Comparison of ENCODE assay signal across 8 mouse cellular contexts in the genomic region with DNA sequence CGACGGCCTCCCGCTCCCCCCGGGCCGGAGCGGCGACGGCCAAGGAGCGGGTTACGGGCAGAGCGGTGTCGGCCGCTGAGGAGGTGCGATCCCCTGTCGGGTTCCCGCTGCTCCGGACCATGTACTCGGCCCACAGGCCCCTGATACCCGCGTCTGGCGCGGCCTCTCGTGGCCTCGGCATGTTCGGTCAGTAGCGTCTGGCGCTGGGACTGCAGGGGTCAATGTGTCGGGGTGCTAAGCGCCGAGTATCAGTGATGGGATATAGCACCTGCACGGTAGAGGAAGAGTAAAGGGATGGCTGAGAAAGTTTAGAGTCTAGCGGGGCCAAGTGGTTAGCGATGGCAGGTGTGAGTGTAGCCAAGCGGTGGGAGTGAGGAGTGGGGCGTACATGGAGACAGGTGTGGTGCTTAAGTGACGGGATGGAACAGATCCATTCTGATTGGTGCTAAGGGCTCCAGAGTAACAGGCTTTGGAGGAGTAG. TPM values are rescaled to one million over a fixed set of nuclear protein-coding genes. Genes with fewer than 3 reads are reported as not detected.
DNase-seq lines count a peak whose midpoint lies in the region; ATAC-seq and TF ChIP-seq lines count a peak whose summit lies in the region.

No protein-coding gene starts in this region.

- WGBS in hindbrain, embryonic 14.5 days, result under 1% methylated on average over 34 of the region's 36 CpGs
- under 1% methylated on average over 36 of the region's 36 CpGs for WGBS in liver, embryonic 12.5 days (ENCODE audit: insufficient replicate concordance)
- under 1% methylated on average over 28 of the region's 36 CpGs for WGBS in neural tube, embryonic 11.5 days

- H3K9ac ChIP-seq in hindbrain, embryonic 14.5 days, result peak overlapping the region; percentile 80
- peak overlapping the region; percentile 92 for H3K9ac ChIP-seq in liver, embryonic 12.5 days
- peak overlapping the region; percentile 70 for H3K9ac ChIP-seq in neural tube, embryonic 11.5 days (ENCODE audit: low read length)

- H3K36me3 ChIP-seq in hindbrain, embryonic 14.5 days (replicated peaks; ENCODE audit: control insufficient read depth, insufficient read depth), result peaks cover 32% of the 10 kb centered on the region
- peaks cover 32% of the 10 kb centered on the region for H3K36me3 ChIP-seq in liver, embryonic 12.5 days
- H3K36me3 ChIP-seq in neural tube, embryonic 11.5 days (ENCODE audit: control insufficient read depth, insufficient read depth, low read length), result peaks cover 12% of the 10 kb centered on the region

- no peaks in the 10 kb centered on the region for H3K9me3 ChIP-seq in hindbrain, embryonic 14.5 days (ENCODE audit: control insufficient read depth, low read length)
- H3K9me3 ChIP-seq in liver, embryonic 12.5 days (replicated peaks), result no peaks in the 10 kb centered on the region
- H3K9me3 ChIP-seq in neural tube, embryonic 11.5 days (ENCODE audit: control insufficient read depth, low read length), result no peaks in the 10 kb centered on the region

- no peak for TF ChIP-seq CTCF in gastrocnemius, adult 2 months (IDR thresholded peaks at IDR 0.05)

- peak overlapping the region; percentile 97 for H3K27ac ChIP-seq in gastrocnemius, adult 2 months
- H3K27ac ChIP-seq in hindbrain, embryonic 14.5 days, result peak overlapping the region; percentile 99
- H3K27ac ChIP-seq in liver, embryonic 12.5 days, result peak overlapping the region; percentile 97
- H3K27ac ChIP-seq in neural tube, embryonic 11.5 days (ENCODE audit: low read depth, low read length), result peak overlapping the region; percentile 97

- 0 out of 2 replicates have a peak, but pooled peaks have one; percentile 2 for ATAC-seq in erythroblast, adult 5-6 weeks (replicated peaks; ENCODE audit: low FRiP score, poor library complexity, severe bottlenecking)
- no peak; the same call in 1 of the 2 replicates for ATAC-seq in hindbrain, embryonic 14.5 days (ENCODE audit: low FRiP score)
- ATAC-seq in liver, embryonic 12.5 days, result no peak
- no peak for ATAC-seq in neural tube, embryonic 11.5 days (ENCODE audit: insufficient read depth, low FRiP score, low TSS enrichment)
- ATAC-seq in activated CD4-positive, CD25-positive, alpha-beta regulatory T cell, adult 4 months, result no peak

- DNase-seq in gastrocnemius, adult 2 months, result no peak
- no peak for DNase-seq in gastrocnemius, adult 8-10 months (ENCODE audit: low spot score in 2 of 2)
- peak; percentile 51 for DNase-seq in Muller cell, postnatal 12 days (ENCODE audit: inconsistent ontology term)
- peak; percentile 51 for DNase-seq in hindbrain, embryonic 14.5 days (ENCODE audit: low spot score)
- DNase-seq in neural tube, embryonic 11.5 days (ENCODE audit: low spot score), result peak; percentile 55

- H3K4me3 ChIP-seq in gastrocnemius, adult 2 months, result peak overlapping the region; percentile 93
- H3K4me3 ChIP-seq in hindbrain, embryonic 14.5 days (replicated peaks; ENCODE audit: low read length), result peak overlapping the region; percentile 82
- H3K4me3 ChIP-seq in liver, embryonic 12.5 days, result peak overlapping the region; percentile 83
- peak overlapping the region; percentile 82 for H3K4me3 ChIP-seq in neural tube, embryonic 11.5 days (ENCODE audit: low read depth, low read length)

- peak overlapping the region; percentile 79 for H3K4me2 ChIP-seq in hindbrain, embryonic 14.5 days (replicated peaks)
- peak overlapping the region; percentile 99 for H3K4me2 ChIP-seq in liver, embryonic 12.5 days
- peak overlapping the region; percentile 76 for H3K4me2 ChIP-seq in neural tube, embryonic 11.5 days (ENCODE audit: low read depth)

- intact Hi-C loops in gastrocnemius, adult 2 months (cut with DNase I), result loop anchor here (5.0 kb wide), 2 partner anchors 50 to 105 kb away; no protein-coding TSS in a partner anchor

- no peaks in the 10 kb centered on the region for H3K27me3 ChIP-seq in hindbrain, embryonic 14.5 days (ENCODE audit: control insufficient read depth, insufficient read depth, low read length)
- H3K27me3 ChIP-seq in liver, embryonic 12.5 days (replicated peaks), result no peaks in the 10 kb centered on the region
- no peaks in the 10 kb centered on the region for H3K27me3 ChIP-seq in neural tube, embryonic 11.5 days (ENCODE audit: control insufficient read depth, insufficient read depth, low read length)

- peaks cover 46% of the 10 kb centered on the region for H3K4me1 ChIP-seq in hindbrain, embryonic 14.5 days (replicated peaks; ENCODE audit: control insufficient read depth, insufficient read depth, low read length)
- H3K4me1 ChIP-seq in liver, embryonic 12.5 days, result peaks cover 68% of the 10 kb centered on the region
- H3K4me1 ChIP-seq in neural tube, embryonic 11.5 days (ENCODE audit: control insufficient read depth, insufficient read depth, low read length), result peaks cover 41% of the 10 kb centered on the region

RNA-seq across cellular contexts. Expression of gene Pafah1b3, which starts 15.0 kb away (rescaled TPM):
- under 1 TPM; 0.38 to 0.86 TPM for total RNA-seq in gastrocnemius, adult 2 months (2021)
- total RNA-seq in gastrocnemius, adult 8-10 months (2022), result 1 to 10 TPM in 3 of 4 experiments, under 1 TPM in 1; 0.56 to 1.5 (median 1.1) TPM
- total RNA-seq in erythroblast, adult 5-6 weeks (2015; ENCODE audit: low replicate concordance), result 1.9 and 2.9 TPM in 2 replicates
- 0.98 TPM in 1 of 2 replicates, not detected in the other for total RNA-seq in erythroblast, adult 5-6 weeks (2017; ENCODE audit: low replicate concordance)
- 523 and 576 TPM in 2 replicates for polyA plus RNA-seq in hindbrain, embryonic 14.5 days (2014; fragmentation: Nextera tagmentation; extraction: Ambion mirVana)
- polyA plus RNA-seq in liver, embryonic 12.5 days (2016; fragmentation: Nextera tagmentation; extraction: Ambion mirVana), result 44.1 and 51.0 TPM in 2 replicates
- polyA plus RNA-seq in neural tube, embryonic 11.5 days (2014; fragmentation: Nextera tagmentation; extraction: Ambion mirVana), result 321 and 324 TPM in 2 replicates
- polyA plus RNA-seq in activated CD4-positive, CD25-positive, alpha-beta regulatory T cell, adult 4 months (2017; shearing (Covaris generic)), result 10 to 100 TPM; 16.8 to 30.7 TPM

RNA-seq across cellular contexts. Expression of gene Cic, which starts 15.3 kb away (rescaled TPM):
- 10 to 100 TPM; 37.0 to 40.4 TPM for total RNA-seq in gastrocnemius, adult 2 months (2021)
- total RNA-seq in gastrocnemius, adult 8-10 months (2022), result 10 to 100 TPM; 26.4 to 38.7 (median 30.1) TPM
- 60.2 and 77.4 TPM in 2 replicates for total RNA-seq in erythroblast, adult 5-6 weeks (2015; ENCODE audit: low replicate concordance)
- 15.3 and 26.6 TPM in 2 replicates for total RNA-seq in erythroblast, adult 5-6 weeks (2017; ENCODE audit: low replicate concordance)
- polyA plus RNA-seq in hindbrain, embryonic 14.5 days (2014; fragmentation: Nextera tagmentation; extraction: Ambion mirVana), result 42.5 and 47.5 TPM in 2 replicates
- 17.0 TPM in 2 replicates for polyA plus RNA-seq in liver, embryonic 12.5 days (2016; fragmentation: Nextera tagmentation; extraction: Ambion mirVana)
- 30.4 and 38.2 TPM in 2 replicates for polyA plus RNA-seq in neural tube, embryonic 11.5 days (2014; fragmentation: Nextera tagmentation; extraction: Ambion mirVana)
- polyA plus RNA-seq in activated CD4-positive, CD25-positive, alpha-beta regulatory T cell, adult 4 months (2017; shearing (Covaris generic)), result 10 to 100 TPM; 23.2 to 26.0 TPM

RNA-seq across cellular contexts. Expression of gene Prr19, which starts 18.4 kb away (rescaled TPM):
- total RNA-seq in gastrocnemius, adult 2 months (2021), result not detected
- not detected for total RNA-seq in gastrocnemius, adult 8-10 months (2022)
- total RNA-seq in erythroblast, adult 5-6 weeks (2015; ENCODE audit: low replicate concordance), result not detected in 2 replicates
- not detected in 2 replicates for total RNA-seq in erythroblast, adult 5-6 weeks (2017; ENCODE audit: low replicate concordance)
- polyA plus RNA-seq in hindbrain, embryonic 14.5 days (2014; fragmentation: Nextera tagmentation; extraction: Ambion mirVana), result 4.2 and 5.2 TPM in 2 replicates
- 0.10 and 0.14 TPM in 2 replicates for polyA plus RNA-seq in liver, embryonic 12.5 days (2016; fragmentation: Nextera tagmentation; extraction: Ambion mirVana)
- 0.32 and 1.0 TPM in 2 replicates for polyA plus RNA-seq in neural tube, embryonic 11.5 days (2014; fragmentation: Nextera tagmentation; extraction: Ambion mirVana)
- not detected for polyA plus RNA-seq in activated CD4-positive, CD25-positive, alpha-beta regulatory T cell, adult 4 months (2017; shearing (Covaris generic))

RNA-seq across cellular contexts. Expression of gene Tmem145, which starts 23.1 kb away (rescaled TPM):
- total RNA-seq in gastrocnemius, adult 2 months (2021), result not detected
- not detected for total RNA-seq in gastrocnemius, adult 8-10 months (2022)
- total RNA-seq in erythroblast, adult 5-6 weeks (2015; ENCODE audit: low replicate concordance), result not detected in 2 replicates
- not detected in 2 replicates for total RNA-seq in erythroblast, adult 5-6 weeks (2017; ENCODE audit: low replicate concordance)
- 74.9 and 81.2 TPM in 2 replicates for polyA plus RNA-seq in hindbrain, embryonic 14.5 days (2014; fragmentation: Nextera tagmentation; extraction: Ambion mirVana)
- polyA plus RNA-seq in liver, embryonic 12.5 days (2016; fragmentation: Nextera tagmentation; extraction: Ambion mirVana), result 0.14 TPM in 2 replicates
- polyA plus RNA-seq in neural tube, embryonic 11.5 days (2014; fragmentation: Nextera tagmentation; extraction: Ambion mirVana), result 9.6 and 10.2 TPM in 2 replicates
- polyA plus RNA-seq in activated CD4-positive, CD25-positive, alpha-beta regulatory T cell, adult 4 months (2017; shearing (Covaris generic)), result not detected

RNA-seq across cellular contexts. Expression of gene Erf, which starts 32.2 kb away (rescaled TPM):
- total RNA-seq in gastrocnemius, adult 2 months (2021), result 1 to 10 TPM; 5.4 to 7.4 TPM
- total RNA-seq in gastrocnemius, adult 8-10 months (2022), result 1 to 10 TPM; 4.2 to 5.8 (median 5.7) TPM
- 3.3 and 3.6 TPM in 2 replicates for total RNA-seq in erythroblast, adult 5-6 weeks (2015; ENCODE audit: low replicate concordance)
- total RNA-seq in erythroblast, adult 5-6 weeks (2017; ENCODE audit: low replicate concordance), result 2.4 and 2.6 TPM in 2 replicates
- polyA plus RNA-seq in hindbrain, embryonic 14.5 days (2014; fragmentation: Nextera tagmentation; extraction: Ambion mirVana), result 5.7 and 6.7 TPM in 2 replicates
- polyA plus RNA-seq in liver, embryonic 12.5 days (2016; fragmentation: Nextera tagmentation; extraction: Ambion mirVana), result 6.5 and 7.5 TPM in 2 replicates
- 16.2 and 16.7 TPM in 2 replicates for polyA plus RNA-seq in neural tube, embryonic 11.5 days (2014; fragmentation: Nextera tagmentation; extraction: Ambion mirVana)
- polyA plus RNA-seq in activated CD4-positive, CD25-positive, alpha-beta regulatory T cell, adult 4 months (2017; shearing (Covaris generic)), result under 1 TPM; 0.28 to 0.38 TPM

Comparison
In these comparisons a context has a peak if more than half of its experiments do, and no peak if none do; other contexts are left out.
1. DNase-seq: peak in Muller cell, postnatal 12 days (single experiment), hindbrain, embryonic 14.5 days (single experiment) and neural tube, embryonic 11.5 days (single experiment); none in gastrocnemius, adult 2 months (single experiment) and gastrocnemius, adult 8-10 months (0 of 2).
2. Peak in every context shown above with its lines, with median percentiles within 50 percentile points of each other: H3K27ac ChIP-seq, H3K4me3 ChIP-seq, H3K4me2 ChIP-seq and H3K9ac ChIP-seq.